Mouse (Mus musculus) embryonic facial prominence, embryonic 12.5 days (tissue): ENCODE results near the gene AI661453. TPM values are rescaled to one million over a fixed set of nuclear protein-coding genes. Genes with fewer than 3 reads are reported as not detected.
A peak's percentile ranks its signal among the peaks of the same experiment; 100 is the strongest.

Experiments
- ATAC-seq: fragments of 200-750 bp; cut with Nextera tagmentation; 2 replicates; pipeline ENCODE4 v1.8.0; 2017; ENCODE audit not compliant: insufficient number of reproducible peaks, insufficient read depth, low FRiP score, low TSS enrichment
- H3K27ac ChIP-seq: fragments of 300-500 bp; sonication (generic); 2 replicates; pipeline ENCODE4 v1.5.1; 2016; ENCODE audit warnings: mild to moderate bottlenecking
- H3K27me3 ChIP-seq: fragments of 300-500 bp; sonication (generic); 2 replicates; pipeline ENCODE4 v1.6.1; 2016; ENCODE audit warnings: mild to moderate bottlenecking, moderate library complexity
- H3K36me3 ChIP-seq: fragments of 300-500 bp; sonication (generic); 2 replicates; pipeline ENCODE4 v1.6.1; 2016; ENCODE audit warnings: mild to moderate bottlenecking
- H3K4me1 ChIP-seq: fragments of 300-500 bp; sonication (generic); 2 replicates; pipeline ENCODE4 v1.6.1; 2016
- H3K4me2 ChIP-seq: fragments of 300-500 bp; sonication (generic); replicated peaks from 2 replicates; pipeline ENCODE4 v1.6.1; 2016; ENCODE audit warnings: mild to moderate bottlenecking, moderate library complexity
- H3K4me3 ChIP-seq: fragments of 300-500 bp; sonication (generic); 2 replicates; pipeline ENCODE4 v1.5.1; 2016; ENCODE audit warnings: mild to moderate bottlenecking
- H3K9ac ChIP-seq: fragments of 300-500 bp; sonication (generic); 2 replicates; pipeline ENCODE4 v1.6.1; 2016; ENCODE audit warnings: mild to moderate bottlenecking, moderate library complexity
- H3K9me3 ChIP-seq: fragments of 300-500 bp; sonication (generic); 2 replicates; pipeline ENCODE4 v1.6.1; 2016; ENCODE audit warnings: mild to moderate bottlenecking, moderate library complexity
- WGBS: fragments of 180-500 bp; shearing (Covaris S2); methylation state at CpG from one replicate; pipeline ENCODE4 v1.1.7; 2016; 5-methylcytosine and 5-hydroxymethylcytosine counted together
- polyA plus RNA-seq: library from polyadenylated mRNA; unstranded; fragments of >200 nt; fragmentation: Nextera tagmentation; extraction: Ambion mirVana; gene quantifications from 2 replicates; pipeline ENCODE4 v1.2.1, GENCODE M21; 2016

AI661453 gene
- polyA plus RNA-seq, 1 experiment from 2014 or later = 0.61 TPM

DNA sequence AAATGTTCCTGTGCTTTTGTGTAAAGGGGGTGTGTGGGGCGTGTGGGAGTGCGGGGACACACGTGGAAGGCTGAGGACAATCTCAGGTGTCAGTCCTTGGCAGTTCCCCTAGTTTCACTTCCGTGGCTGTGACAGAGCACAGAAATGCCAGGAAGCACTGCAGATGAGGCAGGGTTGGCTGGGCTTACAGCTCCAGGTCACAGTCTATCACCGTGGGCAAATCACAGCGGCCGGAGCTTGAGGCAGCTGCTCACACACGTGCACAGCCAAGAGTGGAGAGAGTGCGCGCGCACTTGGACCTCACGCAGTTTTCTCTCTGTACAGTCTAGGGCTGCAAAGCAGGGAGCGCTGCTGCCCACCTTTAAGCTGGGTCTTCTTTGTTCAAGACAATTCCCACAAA, 21.9 kb downstream of the AI661453 start:
- H3K27me3 ChIP-seq = 0 out of 2 replicates have a peak, but pooled peaks cover 7% of the 10 kb centered on the region
- no peak overlapping the region for H3K4me3 ChIP-seq
- no peak overlapping the region for H3K9ac ChIP-seq
- H3K27ac ChIP-seq = no peak overlapping the region
- no peak for ATAC-seq
- 0 out of 2 replicates have a peak, but pooled peaks cover 4% of the 10 kb centered on the region for H3K4me1 ChIP-seq
- no peaks in the 10 kb centered on the region for H3K9me3 ChIP-seq
- H3K36me3 ChIP-seq = no peaks in the 10 kb centered on the region
- WGBS = 80% methylated on average over 13 of the region's 13 CpGs
- no peak overlapping the region for H3K4me2 ChIP-seq

DNA sequence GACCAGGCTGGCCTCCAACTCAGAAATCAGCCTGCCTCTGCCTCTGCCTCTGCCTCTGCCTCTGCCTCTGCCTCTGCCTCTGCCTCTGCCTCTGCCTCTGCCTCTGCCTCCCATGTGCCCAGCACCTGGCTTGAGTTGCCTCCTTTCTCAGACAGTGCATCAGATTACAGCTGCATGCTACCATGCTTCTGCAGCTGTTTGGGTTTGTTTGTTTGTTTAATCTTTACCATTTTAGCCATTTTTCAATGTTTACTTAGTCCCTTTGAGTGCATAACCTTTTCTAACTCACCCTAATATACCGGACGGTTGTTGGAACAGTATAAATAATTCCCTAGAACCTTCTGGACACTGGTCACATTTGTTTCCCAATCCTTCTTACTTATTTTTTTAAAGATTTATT, 22.5 kb downstream of the AI661453 start:
- ATAC-seq = no peak
- 88% methylated on average over 2 of the region's 2 CpGs for WGBS

DNA sequence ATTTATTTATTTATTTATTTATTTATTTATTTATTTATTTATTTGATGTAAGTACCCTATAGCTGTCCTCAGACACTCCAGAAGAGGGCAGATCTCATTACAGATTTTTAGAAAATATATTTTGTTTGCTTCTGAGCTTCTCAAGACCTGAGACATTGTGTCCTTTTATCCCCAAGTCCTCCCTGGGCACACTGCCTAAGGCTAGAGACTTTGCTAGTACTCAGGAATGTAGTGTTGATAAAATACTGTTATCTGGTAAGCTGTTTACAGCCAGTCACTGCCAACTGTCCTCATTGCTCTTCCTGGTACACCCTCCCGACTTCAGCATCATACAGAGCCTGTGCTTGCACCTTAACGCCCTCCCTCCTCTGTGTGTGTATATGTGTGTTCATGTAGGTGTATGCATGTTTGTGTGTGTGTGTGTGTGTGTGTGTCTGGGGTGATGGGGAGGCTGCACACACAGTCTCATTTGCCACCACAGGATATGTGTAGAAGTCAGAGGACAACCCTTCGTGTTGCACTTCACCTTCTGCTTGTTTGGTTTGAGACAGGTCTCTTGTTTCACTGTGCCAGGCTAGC, 23.0 kb downstream of the AI661453 start:
- ATAC-seq = no peak
- H3K4me2 ChIP-seq = no peak overlapping the region
- WGBS = 81% methylated on average over 3 of the region's 3 CpGs
- 0 out of 2 replicates have a peak, but pooled peaks cover 7% of the 10 kb centered on the region for H3K27me3 ChIP-seq
- H3K36me3 ChIP-seq = no peaks in the 10 kb centered on the region
- no peak overlapping the region for H3K9ac ChIP-seq
- no peak overlapping the region for H3K4me3 ChIP-seq
- no peaks in the 10 kb centered on the region for H3K9me3 ChIP-seq
- H3K4me1 ChIP-seq = 0 out of 2 replicates have a peak, but pooled peaks cover 4% of the 10 kb centered on the region
- H3K27ac ChIP-seq = no peak overlapping the region

More for the DNA sequence above, 22.5 kb downstream of the AI661453 start:
- H3K9ac ChIP-seq = no peak overlapping the region
- no peaks in the 10 kb centered on the region for H3K36me3 ChIP-seq
- H3K27ac ChIP-seq = no peak overlapping the region
- H3K9me3 ChIP-seq = no peaks in the 10 kb centered on the region
- 0 out of 2 replicates have a peak, but pooled peaks cover 7% of the 10 kb centered on the region for H3K27me3 ChIP-seq
- 0 out of 2 replicates have a peak, but pooled peaks cover 4% of the 10 kb centered on the region for H3K4me1 ChIP-seq
- no peak overlapping the region for H3K4me3 ChIP-seq
- H3K4me2 ChIP-seq = no peak overlapping the region

DNA sequence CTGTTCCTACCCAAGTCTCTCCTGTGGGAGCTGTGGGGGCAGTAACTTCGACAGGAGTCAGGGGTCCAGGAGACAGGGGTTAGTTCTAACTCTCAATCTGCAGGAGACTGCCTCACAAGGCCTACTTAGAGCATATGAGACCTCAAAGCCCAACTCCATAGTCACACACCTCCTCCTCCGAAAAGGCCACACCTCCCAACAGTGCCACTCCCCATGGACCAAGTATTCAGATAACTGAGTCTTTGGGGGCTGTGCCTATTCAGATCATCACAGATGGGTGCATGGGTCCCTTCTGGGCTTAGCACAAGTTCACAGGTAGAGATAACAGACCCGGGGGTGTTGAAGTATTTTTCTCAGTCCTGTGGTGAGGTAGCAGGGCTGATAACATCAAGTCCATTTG, 25.3 kb downstream of the AI661453 start:
- no peaks in the 10 kb centered on the region for H3K36me3 ChIP-seq
- 72% methylated on average over 3 of the region's 3 CpGs for WGBS
- H3K4me2 ChIP-seq = no peak overlapping the region
- H3K4me1 ChIP-seq = peaks cover 20% of the 10 kb centered on the region
- no peak overlapping the region for H3K27ac ChIP-seq
- no peaks in the 10 kb centered on the region for H3K9me3 ChIP-seq
- ATAC-seq = no peak
- no peak overlapping the region for H3K4me3 ChIP-seq
- no peak overlapping the region for H3K9ac ChIP-seq
- peaks cover 10% of the 10 kb centered on the region for H3K27me3 ChIP-seq

DNA sequence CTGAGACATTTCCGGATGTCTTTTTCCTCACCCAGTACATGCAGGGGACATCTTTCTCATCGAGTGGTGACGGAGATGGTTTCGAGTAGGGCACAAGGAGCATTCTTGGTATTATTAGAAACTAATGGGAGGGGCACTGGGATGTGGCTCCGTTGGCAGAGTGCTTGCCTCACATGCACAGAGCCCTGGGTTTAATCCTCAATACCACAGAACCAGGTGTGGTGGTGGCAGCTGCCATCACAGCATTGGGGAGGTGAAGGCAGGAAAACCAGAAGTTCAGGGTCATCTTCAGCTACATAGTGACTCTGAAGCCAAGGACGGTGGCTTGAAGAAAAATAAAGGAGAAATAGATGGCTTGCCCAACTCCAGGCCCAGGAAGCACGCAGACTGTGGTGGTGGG, 25.8 kb downstream of the AI661453 start:
- no peaks in the 10 kb centered on the region for H3K9me3 ChIP-seq
- H3K4me3 ChIP-seq = no peak overlapping the region
- no peak overlapping the region for H3K27ac ChIP-seq
- H3K9ac ChIP-seq = no peak overlapping the region
- 73% methylated on average over 7 of the region's 7 CpGs for WGBS
- H3K36me3 ChIP-seq = no peaks in the 10 kb centered on the region
- H3K4me2 ChIP-seq = no peak overlapping the region
- no peak for ATAC-seq
- peaks cover 15% of the 10 kb centered on the region for H3K27me3 ChIP-seq
- H3K4me1 ChIP-seq = peaks cover 20% of the 10 kb centered on the region

DNA sequence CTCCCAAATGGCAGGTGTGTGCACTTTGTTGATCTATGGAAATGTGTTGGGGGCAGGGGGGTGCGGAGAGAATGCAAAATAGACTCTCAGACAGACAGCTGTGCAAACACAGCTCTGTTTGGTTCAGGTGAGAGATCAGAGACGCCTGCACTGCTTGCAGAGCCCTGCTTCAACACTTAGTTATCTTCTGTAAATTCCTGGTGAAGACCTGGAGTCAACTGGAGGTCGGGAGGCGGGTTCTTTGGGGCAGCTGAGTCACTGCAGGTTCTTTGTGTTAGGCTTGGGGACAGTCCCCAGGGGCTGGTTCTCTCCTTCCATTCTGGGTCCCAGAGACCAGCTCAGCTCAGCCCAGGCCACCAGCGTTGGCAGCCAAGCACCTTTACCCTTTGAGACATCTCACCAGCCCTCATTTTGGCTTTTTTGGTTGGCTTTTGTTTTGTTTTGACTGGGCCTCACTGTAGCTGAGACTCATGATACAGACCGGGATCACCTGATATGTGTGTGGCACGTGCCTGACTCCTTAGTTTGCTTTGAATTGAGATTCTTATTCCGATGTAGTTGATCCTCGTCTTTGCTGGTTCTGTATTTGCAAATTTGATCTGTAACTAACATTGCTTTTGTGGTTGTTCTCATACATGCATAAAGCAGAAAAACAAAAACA, 26.4 kb downstream of the AI661453 start:
- no peak for ATAC-seq
- Histone ChIP-seq H3K27ac (no peak overlapping the region), H3K9ac (no peak overlapping the region), H3K4me3 (no peak overlapping the region), H3K27me3 (peaks cover 22% of the 10 kb centered on the region), H3K36me3 (no peaks in the 10 kb centered on the region), H3K9me3 (no peaks in the 10 kb centered on the region), H3K4me1 (peaks cover 20% of the 10 kb centered on the region), H3K4me2 (no peak overlapping the region)
- WGBS = 47% methylated on average over 9 of the region's 9 CpGs

DNA sequence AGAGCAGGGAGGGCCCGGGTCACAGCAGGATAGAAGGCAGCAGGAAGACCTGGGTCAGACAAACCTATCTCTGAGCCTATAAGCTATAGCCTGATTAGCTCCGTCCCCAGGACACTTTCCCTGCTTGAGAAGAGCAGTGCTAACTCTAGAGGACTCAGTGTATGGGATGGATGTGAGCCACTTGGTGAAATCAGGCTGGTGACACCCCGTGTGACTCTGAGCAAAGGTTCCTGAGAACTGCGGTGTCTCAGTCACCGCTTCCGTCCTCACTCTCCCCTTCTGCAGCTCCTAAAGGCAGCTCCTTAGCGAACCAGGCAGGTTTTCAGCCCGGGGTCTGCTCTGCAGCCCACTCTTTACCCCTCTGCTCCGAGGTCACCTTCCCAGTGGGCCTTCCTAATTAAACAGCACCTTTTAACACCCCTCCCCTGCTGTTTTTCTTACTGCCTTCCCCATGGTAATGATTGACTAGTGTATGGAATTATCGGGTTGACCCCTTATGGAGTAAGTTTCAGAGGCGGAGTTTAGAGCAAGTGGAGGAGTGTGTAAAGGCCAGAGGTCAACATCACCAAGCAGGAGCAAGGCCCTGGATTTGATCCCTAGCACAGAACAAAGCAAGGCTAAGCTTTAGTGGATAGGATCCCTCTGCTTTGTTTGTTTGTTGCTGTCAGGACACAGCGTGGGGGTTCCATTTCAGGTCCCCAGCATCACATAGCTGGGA, 28.0 kb downstream of the AI661453 start:
- 52% methylated on average over 12 of the region's 12 CpGs for WGBS

DNA sequence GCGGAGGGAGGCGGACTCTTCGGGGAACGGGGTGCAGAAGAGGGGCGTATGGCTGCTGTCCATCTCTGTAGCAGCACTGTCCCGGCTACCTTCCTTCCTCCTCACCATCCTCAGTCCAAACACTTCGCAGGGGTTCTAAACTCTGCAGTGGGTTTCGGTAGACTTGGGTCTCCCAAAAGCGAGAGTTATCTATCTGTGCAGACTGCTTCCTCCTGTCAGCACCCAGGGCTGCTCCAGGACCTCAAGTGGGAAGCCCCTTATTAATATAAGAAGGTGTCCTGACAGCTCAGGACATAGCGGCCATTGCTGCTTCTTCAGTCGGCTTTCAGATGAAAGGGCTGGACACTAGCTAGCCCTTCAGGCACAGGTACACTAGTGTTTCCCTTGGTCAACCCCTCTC, 28.6 kb downstream of the AI661453 start:
- Histone ChIP-seq H3K9me3 (no peaks in the 10 kb centered on the region), H3K36me3 (no peaks in the 10 kb centered on the region), H3K9ac (no peak overlapping the region), H3K27ac (no peak overlapping the region), H3K4me2 (no peak overlapping the region), H3K4me3 (no peak overlapping the region), H3K4me1 (peaks cover 26% of the 10 kb centered on the region), H3K27me3 (peaks cover 40% of the 10 kb centered on the region)
- ATAC-seq = no peak
- WGBS = 80% methylated on average over 11 of the region's 11 CpGs

More for the DNA sequence above, 28.0 kb downstream of the AI661453 start:
- H3K27ac ChIP-seq = no peak overlapping the region
- no peak overlapping the region for H3K4me2 ChIP-seq
- H3K4me1 ChIP-seq = peaks cover 26% of the 10 kb centered on the region
- no peak overlapping the region for H3K4me3 ChIP-seq
- H3K9ac ChIP-seq = no peak overlapping the region
- H3K27me3 ChIP-seq = peaks cover 37% of the 10 kb centered on the region
- H3K36me3 ChIP-seq = no peaks in the 10 kb centered on the region
- H3K9me3 ChIP-seq = no peaks in the 10 kb centered on the region
- no peak for ATAC-seq

DNA sequence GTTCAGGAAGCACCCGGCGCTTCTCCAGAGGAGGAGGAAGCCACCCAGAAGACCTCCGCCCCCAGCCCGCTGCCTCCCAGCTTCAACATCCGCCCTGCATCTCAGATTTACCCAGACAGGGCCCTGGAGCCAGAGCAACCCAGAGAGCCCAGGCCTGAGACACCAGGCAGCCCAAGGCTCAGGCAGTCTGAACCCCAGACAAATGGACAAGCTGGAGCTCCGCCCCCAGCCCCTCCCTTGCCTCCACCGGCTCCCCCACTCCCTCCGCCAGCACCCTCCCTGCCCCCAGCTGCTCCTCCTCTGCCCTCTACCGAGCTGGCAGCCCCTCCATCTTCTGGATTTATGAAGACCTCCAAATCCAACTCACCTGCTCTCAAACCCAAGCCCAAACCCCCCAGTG, 29.9 kb downstream of the AI661453 start:
- Histone ChIP-seq H3K4me3 (no peak overlapping the region), H3K27me3 (peaks cover 34% of the 10 kb centered on the region), H3K9me3 (no peaks in the 10 kb centered on the region), H3K4me2 (peak overlapping the region; percentile 21; the same call in 1 of the 2 replicates), H3K4me1 (peaks cover 26% of the 10 kb centered on the region), H3K9ac (no peak overlapping the region), H3K27ac (no peak overlapping the region), H3K36me3 (no peaks in the 10 kb centered on the region)
- ATAC-seq = no peak
- 28% methylated on average over 9 of the region's 9 CpGs for WGBS

DNA sequence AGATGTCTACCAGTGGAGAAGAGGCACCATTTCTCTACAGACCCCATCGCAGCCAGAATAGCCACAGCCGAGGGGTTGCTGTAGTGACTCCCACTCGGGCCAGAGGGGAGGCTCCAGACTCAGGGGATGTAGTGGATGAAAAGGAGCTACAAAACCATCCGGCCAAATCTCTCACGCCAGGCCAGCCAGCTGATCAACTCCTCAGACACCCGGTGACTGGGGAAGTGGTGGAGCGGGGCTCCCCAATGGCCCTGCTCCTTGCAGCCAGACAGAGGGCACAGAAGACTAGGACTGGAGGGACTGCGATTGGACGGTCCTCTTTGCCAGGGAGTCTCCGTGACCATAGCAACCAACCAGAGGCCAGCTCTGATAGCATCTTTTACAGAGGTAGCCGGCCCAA, 31.2 kb downstream of the AI661453 start:
- peaks cover 34% of the 10 kb centered on the region for H3K27me3 ChIP-seq
- H3K4me1 ChIP-seq = peaks cover 23% of the 10 kb centered on the region
- H3K4me3 ChIP-seq = no peak overlapping the region
- no peak overlapping the region for H3K4me2 ChIP-seq
- no peaks in the 10 kb centered on the region for H3K9me3 ChIP-seq
- ATAC-seq = no peak
- WGBS = 59% methylated on average over 11 of the region's 11 CpGs
- H3K36me3 ChIP-seq = no peaks in the 10 kb centered on the region
- H3K9ac ChIP-seq = no peak overlapping the region
- no peak overlapping the region for H3K27ac ChIP-seq

DNA sequence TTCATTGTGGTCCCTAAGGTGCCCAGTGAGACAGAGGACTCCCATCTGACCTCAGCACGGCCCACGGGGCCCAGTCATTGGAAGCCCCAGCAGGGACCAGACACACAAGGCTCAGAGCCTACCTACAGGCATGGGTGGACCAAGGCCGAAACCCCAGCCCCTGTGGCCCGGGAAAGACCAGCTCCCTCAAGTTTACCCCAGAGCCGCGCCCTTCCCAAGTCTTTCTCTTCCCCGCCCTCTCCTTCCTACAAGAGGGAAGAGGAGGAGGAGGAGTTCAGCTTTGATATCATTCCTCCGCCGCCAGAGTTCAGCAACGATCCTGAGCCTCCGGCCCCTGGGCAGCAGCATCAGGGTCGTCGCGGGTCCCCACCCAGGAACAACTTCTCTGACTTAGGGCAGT, 31.6 kb downstream of the AI661453 start:
- Histone ChIP-seq H3K36me3 (no peaks in the 10 kb centered on the region), H3K9ac (no peak overlapping the region), H3K9me3 (no peaks in the 10 kb centered on the region), H3K4me1 (peaks cover 22% of the 10 kb centered on the region), H3K4me2 (peak overlapping the region; percentile 40), H3K27ac (no peak overlapping the region), H3K4me3 (peak overlapping the region; percentile 18), H3K27me3 (peaks cover 34% of the 10 kb centered on the region)
- no peak for ATAC-seq
- 16% methylated on average over 14 of the region's 14 CpGs for WGBS

DNA sequence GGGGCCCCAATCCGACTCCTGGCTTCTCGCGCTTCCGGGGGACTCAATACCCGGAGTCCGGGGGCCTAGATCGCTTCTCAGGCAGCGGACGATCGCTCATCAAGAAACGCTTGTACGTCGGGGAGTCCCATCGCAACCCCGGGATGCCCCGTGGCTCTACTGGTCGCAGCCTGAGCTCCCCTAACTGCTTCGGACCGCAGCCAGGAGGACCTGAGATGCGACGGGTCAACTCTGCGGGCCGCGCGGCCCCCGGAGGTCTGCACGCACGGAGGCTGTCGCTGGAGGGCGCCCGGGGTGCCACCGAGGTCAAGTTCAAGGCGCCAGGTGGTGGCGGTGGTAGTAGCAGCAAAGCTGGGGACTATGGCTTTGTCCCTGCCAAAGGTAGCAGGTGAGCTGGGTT, 32.1 kb downstream of the AI661453 start:
- no peaks in the 10 kb centered on the region for H3K9me3 ChIP-seq
- H3K36me3 ChIP-seq = no peaks in the 10 kb centered on the region
- no peak overlapping the region for H3K27ac ChIP-seq
- no peak for ATAC-seq
- peak overlapping the region; percentile 40 for H3K4me2 ChIP-seq
- peaks cover 22% of the 10 kb centered on the region for H3K4me1 ChIP-seq
- peaks cover 34% of the 10 kb centered on the region for H3K27me3 ChIP-seq
- peak overlapping the region; percentile 18 for H3K4me3 ChIP-seq
- 10% methylated on average over 34 of the region's 34 CpGs for WGBS
- H3K9ac ChIP-seq = no peak overlapping the region
